Mouse (Mus musculus) liver, embryonic 14.5 days (tissue): ENCODE results near the gene Islr.

Experiments used
- CTCF ChIP-seq: IDR thresholded peaks from 2 replicates; pipeline ENCODE4 v1.5.1; 2016; ENCODE audit warnings: antibody characterized with exemption, low read depth, control low read depth
- EP300 ChIP-seq: IDR thresholded peaks from 2 replicates; pipeline ENCODE4 v1.6.1; 2016; ENCODE audit warnings: antibody characterized with exemption, low read depth

GRCm38 (mm10) chr9:58228777-58229466, 24.8 kb upstream of the Islr start:
- TF ChIP-seq CTCF (no peak), EP300 (no peak)
